Mouse (Mus musculus) thymus, adult 18-20 months (tissue): ENCODE data around the gene Mcrs1.
"Not testable (repeated sequence)": the region's sequence is repeated elsewhere in the genome, so short reads cannot be mapped to it uniquely, and the experiment has no call there.

ENCODE experiments used
- DNase-seq, 2 experiments: peaks; one replicate each; pipeline ENCODE4 v3.0.0; 2022; ENCODE audit warnings: mixed read lengths in 2 of 2

Mcrs1 gene

DNA sequence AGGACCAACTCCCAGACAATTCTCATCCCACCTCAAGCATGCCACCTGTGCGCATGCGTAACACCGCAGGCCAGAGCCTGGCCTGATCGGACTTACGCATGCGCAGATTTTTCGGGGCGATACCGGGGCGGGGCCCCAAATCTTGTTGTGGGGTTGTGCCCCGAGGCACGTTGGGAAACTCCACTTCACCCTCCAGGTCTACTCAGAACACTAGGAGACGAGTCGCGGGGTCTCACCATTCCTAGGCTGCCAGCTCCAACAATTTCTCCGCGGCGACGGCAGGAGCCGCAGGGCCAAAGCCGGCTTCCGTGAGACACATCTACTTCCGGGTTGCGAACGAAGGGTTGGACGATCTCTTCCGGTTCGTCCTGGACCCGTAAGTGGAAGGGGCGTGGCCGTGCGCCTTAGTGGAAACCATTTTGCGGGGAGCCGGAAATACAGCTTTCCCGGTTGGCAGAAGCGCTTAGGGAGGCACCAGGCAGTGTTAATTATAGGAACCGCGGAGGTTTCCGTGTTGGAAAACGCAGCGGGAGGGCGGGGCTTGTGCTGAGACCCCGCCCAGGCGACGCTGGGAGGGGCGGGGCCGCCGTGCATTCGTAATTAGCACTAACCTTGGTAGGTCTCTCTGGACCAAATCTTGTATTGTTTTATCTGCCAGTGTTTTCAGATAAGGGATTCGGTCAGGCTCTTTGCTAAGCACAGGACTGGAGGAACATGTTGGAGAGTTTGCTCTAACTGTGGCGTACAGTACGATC, at the start of gene Mcrs1:
Mcrs1 (minus strand) TSS at position 336 of the 755 bp plus-strand sequence.
- peak; percentile 93 to 96 for DNase-seq

DNA sequence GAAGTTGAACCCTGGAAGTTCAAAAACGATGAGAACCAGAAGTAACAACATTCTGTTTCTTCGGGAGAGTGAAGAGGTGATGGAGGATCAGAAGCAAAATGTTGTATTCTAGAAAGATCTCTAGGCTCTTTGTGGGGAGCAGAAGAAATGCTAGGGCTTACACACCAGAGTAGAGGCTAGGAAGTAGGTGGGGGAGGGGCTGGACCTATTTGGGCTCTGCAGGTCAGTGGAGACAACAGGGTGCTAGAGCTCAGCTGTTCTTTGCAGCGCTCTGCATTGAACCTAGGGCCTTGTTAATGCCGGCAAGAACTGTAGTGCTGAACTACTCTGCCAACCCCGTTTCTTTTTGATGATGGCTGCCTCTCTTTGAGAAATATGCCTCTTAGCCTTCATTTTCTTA, 44.5 kb upstream of the Mcrs1 start:
- no peak for DNase-seq

DNA sequence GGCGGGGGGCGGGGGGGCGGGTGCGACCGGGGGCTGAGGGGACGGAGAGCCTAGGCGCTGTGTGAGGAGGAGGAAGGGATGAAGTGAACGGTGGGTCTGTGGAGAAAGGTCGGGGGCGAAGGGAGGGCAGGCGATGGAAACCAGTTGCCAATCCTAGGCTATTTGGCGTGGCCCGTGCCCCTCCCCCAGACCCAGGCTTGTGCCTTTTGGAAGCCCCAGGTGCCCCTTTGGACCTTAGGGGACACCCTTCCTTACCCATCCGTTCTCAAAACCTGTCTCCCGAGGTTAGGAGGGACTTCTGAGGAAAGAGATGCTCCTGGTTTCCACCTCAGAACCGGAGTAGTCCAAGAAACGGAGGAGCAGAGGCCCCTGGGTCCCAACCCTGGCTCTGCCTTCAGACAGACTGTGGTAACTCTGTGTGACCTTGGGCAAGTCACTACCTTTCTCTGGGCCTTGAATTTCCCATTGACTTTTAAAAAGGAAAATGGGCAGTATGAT, 43.8 kb upstream of the Mcrs1 start, which contains the start of gene Fam186b:
Fam186b (minus strand) TSS at position 405 of the 498 bp plus-strand sequence.
- DNase-seq, result peak in 1 of 2 experiments; percentile 30

DNA sequence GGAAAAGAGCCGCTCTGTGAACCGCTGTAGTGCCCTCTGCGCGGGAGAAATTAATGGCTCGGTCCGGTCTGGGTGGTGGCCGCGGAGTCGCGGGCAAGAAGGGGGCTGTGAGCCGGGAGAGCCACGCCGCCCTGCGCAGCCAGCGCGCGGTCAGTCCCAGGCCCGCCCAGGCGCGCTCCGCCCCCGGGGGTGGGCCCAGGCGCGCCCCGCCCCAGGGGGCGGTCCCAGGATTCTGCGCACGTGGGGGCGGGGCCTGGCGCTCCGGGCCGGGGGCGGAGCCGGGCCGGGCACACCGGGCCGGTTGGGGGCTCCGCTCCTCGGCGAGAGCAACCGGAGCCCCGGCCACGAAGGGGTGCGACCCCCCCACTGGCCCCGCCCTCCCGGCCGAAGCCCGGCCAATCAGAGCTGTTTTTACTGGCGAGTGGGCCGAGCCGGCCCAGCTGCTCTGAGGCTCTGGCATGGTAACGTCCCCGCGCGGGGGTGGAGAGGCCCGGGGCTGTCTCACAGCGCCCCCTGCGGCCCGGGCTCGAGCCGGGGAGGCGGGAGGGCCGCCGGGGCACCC, 43.1 kb upstream of the Mcrs1 start, which contains the start of gene Prpf40b:
Prpf40b (plus strand) TSS at position 275 of the 562 bp plus-strand sequence.
- peak; percentile 76 to 83 for DNase-seq

DNA sequence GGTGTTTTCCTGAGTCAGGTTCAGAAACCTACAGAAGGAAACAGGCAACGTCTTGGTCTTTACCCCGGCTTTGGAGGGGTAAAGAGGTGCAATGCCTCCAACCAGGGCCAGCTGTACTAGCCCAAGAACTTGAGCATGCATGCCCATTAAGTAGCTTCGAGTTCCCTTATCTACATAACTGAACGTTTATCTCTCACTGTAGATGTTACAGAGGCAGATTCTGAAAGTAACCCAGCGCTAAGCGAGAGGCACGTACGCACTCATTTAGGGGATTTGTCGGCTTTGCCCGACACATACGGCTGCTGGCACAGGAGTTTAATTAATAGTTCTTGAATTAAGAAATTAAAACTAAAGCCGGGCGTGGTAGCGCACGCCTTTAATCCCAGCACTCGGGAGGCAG, 42.5 kb upstream of the Mcrs1 start:
- DNase-seq, result no peak

DNA sequence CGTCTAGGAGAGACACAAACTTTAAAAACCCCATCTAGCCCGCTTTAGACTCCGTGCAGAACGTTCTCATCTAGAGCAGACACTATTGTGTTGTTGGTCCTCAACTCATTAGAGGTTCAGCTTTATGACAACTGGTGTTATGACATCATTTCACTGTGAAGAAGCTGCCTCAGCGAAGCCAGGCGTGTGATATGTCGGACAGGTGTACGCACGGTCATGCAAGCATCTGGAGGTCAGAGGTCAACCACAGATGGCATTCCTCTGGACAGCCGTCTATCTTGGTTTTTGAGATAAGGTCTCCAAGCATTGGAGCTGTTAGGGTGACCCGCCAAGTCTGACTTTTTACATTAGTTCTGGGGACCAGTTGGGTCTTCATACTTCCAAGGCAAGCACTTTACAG, 38.8 kb upstream of the Mcrs1 start:
- DNase-seq, result no peak

DNA sequence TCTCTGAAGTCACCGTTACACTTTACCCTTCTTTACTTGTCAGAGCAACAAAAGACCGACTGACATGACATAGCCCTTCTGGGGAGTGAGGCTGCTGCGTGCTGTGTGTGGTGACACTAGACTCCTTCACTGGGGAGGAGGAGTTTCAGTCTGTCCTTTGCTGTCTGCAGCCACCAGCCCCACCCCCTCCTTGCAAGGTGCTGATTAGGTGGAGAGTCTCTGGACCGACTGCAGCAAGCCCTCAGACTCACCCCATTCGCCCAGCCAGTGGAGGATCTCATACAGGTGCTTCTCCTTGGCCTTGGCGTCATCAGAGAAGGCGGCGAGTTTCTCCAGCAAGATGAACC, 33.4 kb upstream of the Mcrs1 start:
- no peak for DNase-seq

DNA sequence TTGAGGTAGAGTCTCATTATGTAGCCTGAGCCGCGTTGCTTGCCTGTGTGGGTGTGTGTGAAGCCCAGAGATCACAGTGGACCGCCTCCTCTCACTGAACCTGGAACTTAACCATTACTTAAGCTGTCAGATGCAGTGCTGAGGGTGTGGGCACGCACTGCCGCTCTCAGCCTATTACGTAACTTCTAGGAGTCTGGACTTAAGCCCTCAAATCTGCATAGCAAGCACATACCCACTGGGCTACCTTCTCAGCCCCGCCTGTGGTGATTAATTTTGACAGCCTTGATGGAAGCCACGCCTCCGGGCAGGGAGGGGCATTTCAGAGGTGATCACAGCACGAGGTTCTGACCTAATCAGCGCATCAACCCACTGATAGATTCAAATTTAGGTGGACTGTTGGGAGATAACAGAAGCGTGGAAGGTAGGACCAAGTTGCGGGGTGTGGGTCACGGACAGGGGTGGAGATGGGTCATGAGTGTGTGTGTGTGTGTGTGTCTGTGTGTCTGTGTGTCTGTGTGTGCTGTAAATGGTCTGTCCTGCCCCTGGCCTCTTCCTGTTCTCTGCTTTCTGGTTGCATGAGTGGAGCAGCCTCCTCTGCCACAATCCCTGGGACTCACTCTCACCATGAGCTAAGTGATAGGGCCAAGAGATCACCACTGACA, 32.9 kb upstream of the Mcrs1 start:
- no peak for DNase-seq

DNA sequence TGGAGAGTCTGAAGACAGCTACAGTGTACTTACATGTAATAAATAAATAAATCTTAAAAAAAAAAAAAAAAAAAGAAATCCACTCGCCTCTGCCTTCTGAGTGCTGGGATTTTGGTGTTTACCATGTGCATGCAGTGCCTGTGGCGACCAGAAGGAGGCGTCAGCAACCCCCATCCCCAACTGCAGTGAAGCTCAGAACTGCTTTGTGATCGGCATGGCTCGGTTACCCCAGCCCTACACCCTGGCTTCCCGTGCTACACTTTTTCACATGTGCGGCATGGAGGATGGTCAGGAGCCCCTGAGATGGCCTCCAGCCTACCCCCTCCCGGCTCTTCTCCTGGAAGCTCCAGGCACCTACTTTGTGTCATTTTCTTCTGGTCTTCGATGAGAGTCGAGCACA, 31.7 kb upstream of the Mcrs1 start:
- no peak for DNase-seq

DNA sequence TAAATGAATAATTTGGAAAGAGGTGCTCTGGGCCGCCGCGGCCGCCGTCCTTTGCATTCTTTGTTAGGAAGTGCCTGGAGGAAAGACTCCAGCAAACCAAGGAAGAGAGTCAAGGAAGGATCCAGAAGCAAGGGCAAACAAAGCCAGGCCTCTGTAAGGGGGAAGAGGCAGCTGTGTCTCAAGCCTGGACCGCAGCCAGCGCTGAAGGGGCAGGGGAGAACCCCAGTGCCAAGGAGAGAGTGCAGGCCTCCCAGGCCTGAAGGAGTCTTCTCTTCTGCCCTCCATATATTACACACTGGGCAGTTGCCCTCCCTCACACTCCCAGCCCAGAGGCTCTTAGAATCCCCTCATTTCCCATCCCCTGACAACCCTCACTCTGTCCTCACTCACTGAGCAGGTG, 26.5 kb upstream of the Mcrs1 start:
- DNase-seq, result no peak

DNA sequence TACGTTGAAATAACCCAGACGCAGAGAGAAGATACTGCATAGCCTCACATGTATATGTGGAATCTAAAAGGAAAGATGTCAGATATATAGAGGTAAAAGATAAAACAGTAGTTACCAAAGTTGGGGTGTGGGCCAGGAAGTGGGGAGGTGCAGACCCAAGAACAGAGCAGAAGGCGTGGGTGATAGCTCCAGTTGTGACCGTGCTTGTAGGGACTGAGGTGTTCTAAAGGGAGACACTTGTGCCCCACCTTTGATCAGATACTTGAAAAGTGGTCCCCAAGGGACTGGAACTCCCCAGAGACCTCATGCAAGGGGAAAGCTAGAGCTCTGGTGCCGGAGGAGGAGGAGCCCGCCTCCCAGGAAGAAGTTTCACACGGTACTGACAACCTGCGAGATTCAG, 24.3 kb upstream of the Mcrs1 start:
- DNase-seq, result no peak

DNA sequence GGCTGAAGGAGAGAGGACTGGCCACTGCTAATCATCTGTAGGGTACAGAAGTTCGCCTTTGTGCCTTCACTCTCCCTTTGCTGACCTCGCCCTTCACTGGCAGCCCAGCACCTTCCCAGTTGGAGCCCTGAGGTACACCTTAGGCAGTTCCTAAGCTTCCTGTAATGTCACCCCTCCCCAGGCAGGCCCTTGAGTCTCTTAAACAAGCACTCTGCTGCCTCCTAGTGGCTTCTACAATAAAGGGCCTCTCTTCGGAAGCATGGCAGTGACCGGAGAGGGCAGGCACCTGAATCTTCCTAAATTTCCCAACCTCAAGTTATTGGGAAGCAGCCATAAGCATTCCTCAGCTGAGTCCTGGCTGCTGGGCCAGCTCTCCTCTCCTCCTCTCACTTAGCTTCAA, 13.9 kb upstream of the Mcrs1 start:
- peak in 1 of 2 experiments; percentile 65 for DNase-seq

DNA sequence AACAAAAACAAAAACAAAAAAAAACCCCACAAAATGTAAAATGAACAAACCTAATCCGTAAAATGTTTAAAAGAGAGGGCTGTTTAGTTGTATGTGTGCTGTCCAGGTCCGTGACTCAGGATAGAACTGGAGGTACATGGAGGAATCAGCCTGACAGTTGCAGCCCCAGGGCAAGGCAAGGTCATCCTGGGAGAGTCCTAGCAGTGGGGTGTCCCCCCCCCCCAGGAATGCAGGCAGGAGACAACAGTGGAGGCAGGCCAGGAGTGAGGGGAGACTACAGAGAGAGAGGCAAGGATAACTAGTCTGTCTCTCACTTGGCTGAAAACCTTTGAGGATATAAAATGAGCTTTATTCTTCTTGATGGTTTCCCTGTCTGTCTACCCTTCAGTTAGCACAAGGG, 12.6 kb upstream of the Mcrs1 start:
- DNase-seq, result no peak

DNA sequence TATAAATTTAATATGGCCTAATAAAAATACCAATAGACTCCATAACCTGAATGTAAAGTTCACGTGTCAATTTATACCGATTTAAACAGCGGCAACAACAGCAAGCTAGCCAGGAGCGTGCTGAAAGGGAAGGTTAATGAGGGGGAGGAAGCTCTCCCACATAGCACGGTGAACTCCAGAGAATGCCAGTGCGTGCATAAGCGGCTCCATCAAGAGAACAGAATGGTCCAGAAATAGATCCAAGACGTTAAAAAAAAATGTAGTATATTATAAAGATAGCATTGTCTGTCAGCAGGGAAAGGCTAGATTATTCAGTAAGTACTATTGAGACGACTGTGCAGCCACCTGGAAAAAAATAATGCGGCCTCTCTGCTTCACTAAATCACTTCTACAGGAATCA, 10.9 kb upstream of the Mcrs1 start:
- DNase-seq, result no peak

DNA sequence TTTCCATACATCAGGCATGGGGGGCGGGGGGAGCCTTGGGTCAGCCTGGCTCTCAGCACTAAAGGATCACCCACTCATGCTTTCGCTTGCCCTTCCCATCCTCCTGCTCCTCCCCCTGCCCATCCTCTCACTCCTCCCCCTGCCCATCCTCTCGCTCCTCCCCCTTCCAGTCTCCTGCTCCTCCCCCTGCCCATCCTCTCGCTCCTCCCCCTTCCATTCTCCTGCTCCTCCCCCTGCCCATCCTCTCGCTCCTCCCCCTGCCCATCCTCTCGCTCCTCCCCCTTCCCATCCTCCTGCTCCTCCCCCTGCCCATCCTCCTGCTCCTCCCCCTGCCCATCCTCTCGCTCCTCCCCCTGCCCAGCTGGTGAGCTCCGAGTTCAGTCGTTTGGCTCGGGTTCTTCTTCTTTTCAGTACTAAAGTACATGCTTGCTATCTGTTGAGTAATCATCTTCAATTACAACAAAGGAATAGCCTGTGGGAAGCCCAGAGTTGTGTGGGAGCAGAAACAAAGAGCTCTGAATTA, 8.0 kb upstream of the Mcrs1 start:
- peak in 1 of 2 experiments; percentile 39 for DNase-seq

DNA sequence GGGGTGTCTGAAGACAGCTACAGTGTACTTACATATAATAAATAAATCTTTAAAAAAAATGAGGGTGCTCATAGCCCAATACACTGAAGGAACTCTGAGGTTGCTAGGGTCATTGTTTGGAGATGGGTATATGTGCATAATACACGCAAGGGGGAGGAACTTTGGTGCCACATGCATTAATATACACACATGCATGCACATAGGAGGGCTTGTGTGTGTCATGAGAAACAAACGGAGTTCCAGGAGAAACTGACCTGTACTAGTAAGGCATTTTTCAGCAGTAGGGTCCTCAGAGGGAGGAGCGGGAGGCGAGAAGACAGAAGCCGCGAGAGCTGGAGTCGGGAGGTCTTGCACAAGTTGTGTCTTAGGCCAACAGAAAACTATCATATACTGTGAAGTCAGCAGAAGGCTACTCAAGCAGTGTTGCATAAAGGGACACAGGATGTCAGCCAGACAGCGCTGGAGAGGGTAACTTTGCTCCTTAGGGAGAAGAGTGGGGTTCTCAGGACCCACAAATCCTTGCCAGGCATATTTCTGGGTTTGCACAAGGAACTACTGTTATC, 7.5 kb upstream of the Mcrs1 start:
- no peak for DNase-seq

DNA sequence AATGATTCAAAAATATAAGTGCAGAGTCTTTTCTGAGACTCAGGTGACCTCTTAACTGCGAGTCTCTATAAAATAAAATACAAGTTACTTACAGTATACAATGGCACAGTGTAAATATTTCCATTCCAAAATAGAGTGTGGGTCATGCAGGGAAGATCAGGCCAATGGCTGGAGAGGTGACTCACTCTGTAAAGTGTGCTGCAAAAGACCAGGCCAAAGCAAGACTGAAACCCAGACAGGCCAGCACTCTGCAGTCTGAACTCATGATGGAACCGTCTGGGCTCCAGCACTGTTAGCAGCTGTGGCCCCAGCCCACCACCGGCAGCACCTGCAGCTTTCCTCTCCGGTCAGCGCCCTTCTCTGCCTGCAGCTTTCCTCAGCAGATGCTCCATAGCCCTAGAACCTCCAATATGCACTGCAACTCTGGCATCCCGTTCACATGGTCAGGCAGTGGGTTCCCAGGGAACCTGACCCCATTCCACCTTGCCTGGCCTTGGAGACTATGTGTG, 3.5 kb upstream of the Mcrs1 start:
- no peak for DNase-seq

DNA sequence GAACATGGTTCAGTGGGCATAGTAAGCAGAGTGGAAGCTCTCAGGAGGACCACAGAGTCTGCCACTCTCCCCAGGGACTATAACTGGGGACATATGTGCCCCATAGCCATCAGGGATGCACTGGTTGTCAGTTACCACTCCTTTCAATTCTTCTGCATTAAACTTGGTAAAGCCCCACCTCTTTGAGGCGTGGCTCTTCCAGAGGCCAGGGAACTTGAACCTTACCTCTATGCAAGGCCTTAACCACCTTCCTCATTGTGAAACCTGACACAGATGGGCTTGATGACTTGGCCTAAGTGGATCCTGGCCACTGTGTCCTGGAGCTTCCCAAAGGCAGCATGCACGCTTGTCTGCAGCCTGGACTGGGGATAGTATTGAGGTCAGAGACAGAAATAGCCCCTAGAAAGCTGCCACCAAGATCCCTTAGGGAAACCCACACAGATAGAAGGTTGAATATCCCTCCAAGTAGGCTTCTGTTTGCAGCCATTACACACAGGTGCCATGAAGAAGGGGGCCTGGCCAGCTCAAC, 2.8 kb upstream of the Mcrs1 start:
- no peak for DNase-seq

DNA sequence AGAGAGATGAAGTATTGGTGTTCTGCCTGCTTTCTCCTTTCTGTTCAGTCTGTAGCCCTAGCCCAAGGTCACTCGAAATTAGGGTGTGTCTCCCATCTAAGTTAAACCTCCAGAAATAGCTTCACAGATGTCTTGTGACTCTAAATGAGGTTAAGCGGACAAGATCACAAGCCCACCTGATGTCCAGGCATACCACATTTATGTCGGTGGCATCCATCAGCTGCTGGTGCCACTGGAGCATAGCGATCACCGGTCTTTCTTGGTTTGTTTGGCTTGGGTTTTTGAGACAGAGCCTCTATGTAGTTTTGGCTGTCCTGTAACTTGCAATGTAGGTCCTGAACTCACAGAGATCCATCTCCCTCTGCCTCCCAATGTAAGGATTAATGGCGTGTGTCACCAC, 2.0 kb upstream of the Mcrs1 start:
- no peak for DNase-seq

DNA sequence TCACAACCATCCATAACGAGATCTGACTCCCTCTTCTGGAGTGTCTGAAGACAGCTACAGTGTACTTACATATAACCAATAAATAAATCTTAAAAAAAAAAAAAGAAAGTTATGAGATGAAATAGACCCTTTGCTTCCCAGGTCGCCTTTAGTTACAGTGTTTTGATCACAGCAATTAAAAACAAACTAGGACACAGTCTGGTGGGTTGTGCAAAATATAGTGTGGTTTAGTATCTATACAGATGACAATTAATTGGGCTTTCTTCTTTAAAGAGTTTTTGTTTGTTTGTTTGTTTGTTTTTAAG, 1.4 kb upstream of the Mcrs1 start:
- DNase-seq, result not testable (repeated sequence)

DNA sequence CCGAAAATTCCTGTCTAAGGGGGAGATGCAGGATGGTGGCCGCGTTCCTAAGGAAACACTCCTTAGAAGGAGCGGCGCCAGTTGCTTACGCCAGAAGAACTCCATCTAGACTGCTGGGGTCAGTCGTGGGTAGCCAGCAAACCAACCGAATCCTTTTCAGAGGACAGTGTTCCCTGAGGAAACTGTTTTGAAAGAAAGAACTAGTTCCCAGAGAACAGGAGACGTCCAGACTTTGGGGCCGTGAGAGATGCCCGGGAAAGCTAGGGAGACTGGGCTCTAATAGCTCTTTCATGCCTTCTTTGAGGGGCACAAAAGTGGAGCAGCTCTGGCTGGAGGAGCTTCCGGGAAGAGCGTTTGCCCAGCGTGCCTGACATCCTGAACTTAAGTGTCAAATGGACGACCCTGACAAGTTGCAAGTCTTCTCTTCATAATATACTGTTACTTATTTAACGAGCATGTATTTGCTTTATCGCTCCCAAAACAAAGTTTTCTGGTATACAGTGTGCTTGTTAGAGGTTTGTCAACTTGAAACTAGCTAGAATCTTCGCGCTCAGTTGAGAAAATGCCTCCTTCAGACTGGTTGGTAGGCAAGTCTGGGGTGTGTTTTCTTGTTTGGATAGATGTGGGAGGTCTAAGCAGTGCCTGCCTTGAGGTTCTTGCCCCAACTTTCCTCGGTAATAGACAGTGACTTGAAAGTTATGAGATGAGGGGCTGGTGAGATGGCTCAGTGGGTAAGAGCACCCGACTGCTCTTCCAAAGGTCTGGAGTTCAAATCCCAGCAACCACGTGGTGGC, 817 bp upstream of the Mcrs1 start:
- no peak for DNase-seq

DNA sequence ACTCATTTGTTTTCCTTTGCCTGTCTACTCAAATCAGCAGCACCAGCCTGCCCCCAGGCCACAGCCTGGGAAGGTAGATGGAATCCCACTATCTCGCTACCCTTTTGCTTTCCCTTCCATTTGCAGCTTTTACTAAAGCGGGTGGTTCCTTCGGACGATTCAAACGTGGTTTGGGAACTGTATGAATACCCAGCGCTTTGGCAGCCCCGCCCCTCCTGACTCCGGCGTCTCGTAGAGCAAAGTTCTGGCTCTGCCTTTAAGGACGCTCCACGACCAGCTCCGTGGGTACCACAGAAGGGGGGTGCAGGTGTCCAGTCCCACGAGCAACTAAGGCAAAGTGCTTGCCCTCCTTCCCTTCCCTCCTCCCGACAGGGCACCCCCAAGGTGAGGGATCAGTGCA, 650 bp downstream of the Mcrs1 start:
- DNase-seq, result not testable (repeated sequence)
